Mouse (Mus musculus): ENCODE data around the gene Adora3. TPM values are rescaled to one million over a fixed set of nuclear protein-coding genes. Genes with fewer than 3 reads are reported as not detected.

Gene Adora3
- polyA plus RNA-seq, 1 experiment from 2014 or later: 0.12 TPM

GRCm38 (mm10) chr3:105854786-105855185 is 15.9 kb upstream of the Adora3 start:
- ATAC-seq (replicated peaks; ENCODE audit: low FRiP score, low read depth) (no peak), DNase-seq (ENCODE audit: low spot score) (no peak)
- Histone ChIP-seq H3K4me3 (replicated peaks; ENCODE audit: low read depth, low read length) (no peak overlapping the region), H3K27me3 (ENCODE audit: insufficient read depth, low read length) (no peaks in the 10 kb centered on the region), H3K27ac (no peak overlapping the region), H3K9me3 (replicated peaks; ENCODE audit: low read length) (no peaks in the 10 kb centered on the region), H3K36me3 (ENCODE audit: insufficient read depth, low read length) (no peaks in the 10 kb centered on the region), H3K9ac (ENCODE audit: low read depth, low read length) (no peak overlapping the region), H3K4me2 (ENCODE audit: low read length) (no peak overlapping the region), H3K4me1 (replicated peaks; ENCODE audit: insufficient read depth, low read length) (no peaks in the 10 kb centered on the region)
- no peak for TF ChIP-seq CTCF (IDR thresholded peaks at IDR 0.05; ENCODE audit: low read depth)
- 80% methylated on average over 4 of the region's 4 CpGs for WGBS

- Histone ChIP-seq H3K36me3 (ENCODE audit: insufficient read depth, low read length) (no peaks in the 10 kb centered on the region), H3K9ac (ENCODE audit: low read depth, low read length) (no peak overlapping the region), H3K27ac (no peak overlapping the region), H3K4me2 (ENCODE audit: low read length) (no peak overlapping the region), H3K27me3 (ENCODE audit: insufficient read depth, low read length) (no peaks in the 10 kb centered on the region), H3K4me1 (replicated peaks; ENCODE audit: insufficient read depth, low read length) (no peaks in the 10 kb centered on the region), H3K9me3 (replicated peaks; ENCODE audit: low read length) (no peaks in the 10 kb centered on the region), H3K4me3 (replicated peaks; ENCODE audit: low read depth, low read length) (no peak overlapping the region)
- DNase-seq (ENCODE audit: low spot score) (no peak), ATAC-seq (replicated peaks; ENCODE audit: low FRiP score, low read depth) (no peak)
- WGBS: 56% methylated on average over 5 of the region's 5 CpGs
- TF ChIP-seq CTCF (IDR thresholded peaks at IDR 0.05; ENCODE audit: low read depth): no peak
Observed at GRCm38 (mm10) chr3:105857513-105857912, 13.1 kb upstream of the Adora3 start.

- no peaks in the 10 kb centered on the region for H3K36me3 ChIP-seq (ENCODE audit: insufficient read depth, low read length)
- H3K27me3 ChIP-seq (ENCODE audit: insufficient read depth, low read length): no peaks in the 10 kb centered on the region
- H3K4me3 ChIP-seq (replicated peaks; ENCODE audit: low read depth, low read length): no peak overlapping the region
- H3K9ac ChIP-seq (ENCODE audit: low read depth, low read length): no peak overlapping the region
- no peak for ATAC-seq (replicated peaks; ENCODE audit: low FRiP score, low read depth)
- no peak overlapping the region for H3K4me2 ChIP-seq (ENCODE audit: low read length)
- WGBS: 38% methylated on average over 7 of the region's 7 CpGs
- TF ChIP-seq CTCF (IDR thresholded peaks at IDR 0.05; ENCODE audit: low read depth): no peak
- DNase-seq (ENCODE audit: low spot score): no peak
- no peaks in the 10 kb centered on the region for H3K9me3 ChIP-seq (replicated peaks; ENCODE audit: low read length)
- H3K4me1 ChIP-seq (replicated peaks; ENCODE audit: insufficient read depth, low read length): no peaks in the 10 kb centered on the region
- no peak overlapping the region for H3K27ac ChIP-seq
Observed at GRCm38 (mm10) chr3:105861747-105862366, 8.8 kb upstream of the Adora3 start.

GRCm38 (mm10) chr3:105864123-105864522 is 6.5 kb upstream of the Adora3 start:
- 77% methylated on average over 1 of the region's 1 CpGs for WGBS
- ATAC-seq (replicated peaks; ENCODE audit: low FRiP score, low read depth) (no peak), DNase-seq (ENCODE audit: low spot score) (no peak)

GRCm38 (mm10) chr3:105865122-105865521 is 5.5 kb upstream of the Adora3 start:
- Histone ChIP-seq H3K4me2 (ENCODE audit: low read length) (no peak overlapping the region), H3K4me1 (replicated peaks; ENCODE audit: insufficient read depth, low read length) (no peaks in the 10 kb centered on the region), H3K9ac (ENCODE audit: low read depth, low read length) (no peak overlapping the region), H3K9me3 (replicated peaks; ENCODE audit: low read length) (no peaks in the 10 kb centered on the region), H3K27me3 (ENCODE audit: insufficient read depth, low read length) (no peaks in the 10 kb centered on the region), H3K27ac (no peak overlapping the region), H3K4me3 (replicated peaks; ENCODE audit: low read depth, low read length) (no peak overlapping the region), H3K36me3 (ENCODE audit: insufficient read depth, low read length) (no peaks in the 10 kb centered on the region)
- WGBS: 72% methylated on average over 9 of the region's 9 CpGs
- DNase-seq (ENCODE audit: low spot score) (no peak), ATAC-seq (replicated peaks; ENCODE audit: low FRiP score, low read depth) (no peak)
- no peak for TF ChIP-seq CTCF (IDR thresholded peaks at IDR 0.05; ENCODE audit: low read depth)

More at GRCm38 (mm10) chr3:105864123-105864522, 6.5 kb upstream of the Adora3 start:
- Histone ChIP-seq H3K27me3 (ENCODE audit: insufficient read depth, low read length) (no peaks in the 10 kb centered on the region), H3K4me3 (replicated peaks; ENCODE audit: low read depth, low read length) (no peak overlapping the region), H3K9ac (ENCODE audit: low read depth, low read length) (no peak overlapping the region), H3K4me2 (ENCODE audit: low read length) (no peak overlapping the region), H3K4me1 (replicated peaks; ENCODE audit: insufficient read depth, low read length) (no peaks in the 10 kb centered on the region), H3K9me3 (replicated peaks; ENCODE audit: low read length) (no peaks in the 10 kb centered on the region), H3K36me3 (ENCODE audit: insufficient read depth, low read length) (no peaks in the 10 kb centered on the region), H3K27ac (no peak overlapping the region)
- no peak for TF ChIP-seq CTCF (IDR thresholded peaks at IDR 0.05; ENCODE audit: low read depth)

GRCm38 (mm10) chr3:105868135-105868534 is 2.5 kb upstream of the Adora3 start:
- Histone ChIP-seq H3K4me3 (replicated peaks; ENCODE audit: low read depth, low read length) (no peak overlapping the region), H3K36me3 (ENCODE audit: insufficient read depth, low read length) (no peaks in the 10 kb centered on the region), H3K9ac (ENCODE audit: low read depth, low read length) (no peak overlapping the region), H3K4me2 (ENCODE audit: low read length) (no peak overlapping the region), H3K4me1 (replicated peaks; ENCODE audit: insufficient read depth, low read length) (no peaks in the 10 kb centered on the region), H3K27ac (no peak overlapping the region), H3K9me3 (replicated peaks; ENCODE audit: low read length) (no peaks in the 10 kb centered on the region), H3K27me3 (ENCODE audit: insufficient read depth, low read length) (no peaks in the 10 kb centered on the region)
- 0 out of 2 replicates have a peak, but pooled peaks have one; percentile 21 for ATAC-seq (replicated peaks; ENCODE audit: low FRiP score, low read depth)
- peak; percentile 59 for DNase-seq (ENCODE audit: low spot score)
- TF ChIP-seq CTCF (IDR thresholded peaks at IDR 0.05; ENCODE audit: low read depth): no peak
- WGBS: 30% methylated on average over 2 of the region's 2 CpGs

- Histone ChIP-seq H3K4me2 (ENCODE audit: low read length) (no peak overlapping the region), H3K27me3 (ENCODE audit: insufficient read depth, low read length) (no peaks in the 10 kb centered on the region), H3K9me3 (replicated peaks; ENCODE audit: low read length) (no peaks in the 10 kb centered on the region), H3K4me1 (replicated peaks; ENCODE audit: insufficient read depth, low read length) (no peaks in the 10 kb centered on the region), H3K27ac (peak overlapping the region; percentile 50; the same call in 1 of the 2 replicates), H3K9ac (ENCODE audit: low read depth, low read length) (no peak overlapping the region), H3K36me3 (ENCODE audit: insufficient read depth, low read length) (no peaks in the 10 kb centered on the region), H3K4me3 (replicated peaks; ENCODE audit: low read depth, low read length) (no peak overlapping the region)
- DNase-seq (ENCODE audit: low spot score): no peak
- ATAC-seq (replicated peaks; ENCODE audit: low FRiP score, low read depth): no peak
- WGBS: 47% methylated on average over 6 of the region's 6 CpGs
- TF ChIP-seq CTCF (IDR thresholded peaks at IDR 0.05; ENCODE audit: low read depth): no peak
Observed at GRCm38 (mm10) chr3:105872034-105872433, 1.4 kb downstream of the Adora3 start.
